Mouse (Mus musculus) CH12.LX (cell line): ENCODE measurements around the gene Cacna2d2. TPM values are rescaled to one million over a fixed set of nuclear protein-coding genes. Genes with fewer than 3 reads are reported as not detected.

Experiments
- DNase-seq: peaks from one replicate; pipeline ENCODE4 v3.0.0-alpha.2; 2013; ENCODE audit errors: extremely low read depth
- H3K27ac ChIP-seq: 2 replicates; pipeline ENCODE4 v1.5.1; 2012; ENCODE audit warnings: low read depth, mild to moderate bottlenecking, control low read depth, moderate library complexity; ENCODE audit not compliant: insufficient read depth
- H3K27me3 ChIP-seq: replicated peaks from 2 replicates; pipeline ENCODE3; 2012; ENCODE audit warnings: inconsistent platforms
- H3K36me3 ChIP-seq, 2 experiments: replicated peaks in 1 of 2; 2 replicates each; pipeline versions ENCODE3 to v1.6.1; 2012; ENCODE audit warnings: inconsistent platforms in 1 of 2, low read length in 1 of 2, mild to moderate bottlenecking in 1 of 2, mixed read lengths in 1 of 2, moderate library complexity in 1 of 2; ENCODE audit not compliant: control insufficient read depth in 1 of 2, insufficient read depth in 1 of 2
- H3K4me1 ChIP-seq, 2 experiments: 2 replicates each; pipeline ENCODE4 v1.6.1; 2012; ENCODE audit warnings: inconsistent platforms in 1 of 2, moderate library complexity in 1 of 2; ENCODE audit not compliant: insufficient read depth in 2 of 2, control insufficient read depth in 1 of 2
- H3K4me2 ChIP-seq: 2 replicates; pipeline ENCODE4 v1.6.1; 2012; ENCODE audit warnings: low read depth, mild to moderate bottlenecking, control low read depth; ENCODE audit not compliant: poor library complexity, insufficient read depth, severe bottlenecking
- H3K4me3 ChIP-seq, 3 experiments: fragments of 150-350 bp in 1 of 3; sonication (generic) in 1 of 3; replicated peaks in 1 of 3; 2 replicates each; pipeline versions ENCODE3 to v1.5.1; 2011 to 2012; ENCODE audit warnings: low read depth in 2 of 3, low read length in 2 of 3, mild to moderate bottlenecking in 2 of 3, moderate library complexity in 2 of 3, control low read depth in 1 of 3, improper control_type of control experiment in 1 of 3, inconsistent platforms in 1 of 3, mixed read lengths in 1 of 3; ENCODE audit not compliant: poor library complexity in 1 of 3
- H3K79me2 ChIP-seq: replicated peaks from 2 replicates; pipeline ENCODE4 v1.6.1; 2012; ENCODE audit warnings: mild to moderate bottlenecking, moderate library complexity; ENCODE audit not compliant: control insufficient read depth, poor library complexity, insufficient read depth, severe bottlenecking; ENCODE audit errors: extremely low read depth
- H3K9ac ChIP-seq: 2 replicates; pipeline ENCODE4 v1.6.1; 2012; ENCODE audit warnings: low read depth, mild to moderate bottlenecking, control low read depth, moderate library complexity; ENCODE audit not compliant: insufficient read depth
- H3K9me3 ChIP-seq: replicated peaks from 2 replicates; pipeline ENCODE3; 2012; ENCODE audit warnings: low read length, inconsistent platforms, mixed read lengths
- CHD1 ChIP-seq: IDR thresholded peaks from 2 replicates; pipeline ENCODE4 v1.6.1; 2012; ENCODE audit warnings: low read depth, low read length, improper control_type of control experiment, inconsistent platforms
- CTCF ChIP-seq, 2 experiments: IDR thresholded peaks in 1 of 2; conservative IDR thresholded peaks in 1 of 2; 2 replicates each; pipeline ENCODE4 v1.5.1; 2011 to 2012; ENCODE audit warnings: low read depth in 2 of 2, low read length in 2 of 2, improper control_type of control experiment in 1 of 2, inconsistent platforms in 1 of 2, mild to moderate bottlenecking in 1 of 2, moderate library complexity in 1 of 2
- ELF1 ChIP-seq: IDR thresholded peaks from 2 replicates; pipeline ENCODE4 v1.6.1; 2014; ENCODE audit warnings: low read depth, mild to moderate bottlenecking, inconsistent platforms, low read length, improper control_type of control experiment
- EP300 ChIP-seq: IDR thresholded peaks from 2 replicates; pipeline ENCODE4 v1.6.1; 2011; ENCODE audit warnings: low read length, improper control_type of control experiment
- GABPA ChIP-seq: IDR thresholded peaks from 2 replicates; pipeline ENCODE4 v1.6.1; 2012; ENCODE audit warnings: low read depth, low read length, improper control_type of control experiment, inconsistent platforms; ENCODE audit not compliant: insufficient replicate concordance
- IRF4 ChIP-seq: IDR thresholded peaks from 2 replicates; pipeline ENCODE4 v1.6.1; 2014; ENCODE audit warnings: low read depth, mild to moderate bottlenecking, inconsistent platforms, low read length, improper control_type of control experiment
- JUND ChIP-seq: conservative IDR thresholded peaks from 2 replicates; pipeline ENCODE4 v1.6.1; 2011; ENCODE audit warnings: low read depth, low read length, improper control_type of control experiment
- KAT2A ChIP-seq: IDR thresholded peaks from 2 replicates; pipeline ENCODE4 v1.6.1; 2012; ENCODE audit warnings: low read length, improper control_type of control experiment, inconsistent platforms; ENCODE audit not compliant: insufficient replicate concordance
- MAX ChIP-seq: IDR thresholded peaks from 2 replicates; pipeline ENCODE4 v1.6.1; 2011; ENCODE audit warnings: low read length, improper control_type of control experiment
- MXI1 ChIP-seq: IDR thresholded peaks from 2 replicates; pipeline ENCODE4 v1.6.1; 2011; ENCODE audit warnings: mild to moderate bottlenecking, low read depth, low read length, improper control_type of control experiment
- NRF1 ChIP-seq: IDR thresholded peaks from 2 replicates; pipeline ENCODE4 v1.6.1; 2014; ENCODE audit warnings: low read depth, mild to moderate bottlenecking, inconsistent platforms, low read length, improper control_type of control experiment, moderate library complexity
- PAX5 ChIP-seq: IDR thresholded peaks from 2 replicates; pipeline ENCODE4 v1.6.1; 2012; ENCODE audit warnings: low read length, inconsistent platforms, mixed read lengths
- POLR2A ChIP-seq: IDR thresholded peaks from 2 replicates; pipeline ENCODE4 v1.6.1; 2011; ENCODE audit warnings: low read depth, mild to moderate bottlenecking, improper control_type of control experiment, low read length
- POLR2AphosphoS2 ChIP-seq: IDR thresholded peaks from 2 replicates; pipeline ENCODE4 v1.6.1; 2011; ENCODE audit warnings: low read depth, low read length, improper control_type of control experiment
- RAD21 ChIP-seq: IDR thresholded peaks from 2 replicates; pipeline ENCODE4 v1.6.1; 2011; ENCODE audit warnings: low read depth, mild to moderate bottlenecking, low read length, improper control_type of control experiment, moderate library complexity
- RCOR1 ChIP-seq: conservative IDR thresholded peaks from 2 replicates; pipeline ENCODE4 v1.6.1; 2012; ENCODE audit warnings: low read depth, mild to moderate bottlenecking, inconsistent platforms, low read length, improper control_type of control experiment
- SIN3A ChIP-seq: IDR thresholded peaks from 2 replicates; pipeline ENCODE4 v1.6.1; 2012; ENCODE audit warnings: low read length, improper control_type of control experiment, inconsistent platforms
- TBP ChIP-seq: conservative IDR thresholded peaks from 2 replicates; pipeline ENCODE4 v1.6.1; 2011; ENCODE audit warnings: low read depth, low read length, improper control_type of control experiment
- TCF12 ChIP-seq: IDR thresholded peaks from 2 replicates; pipeline ENCODE4 v1.6.1; 2014; ENCODE audit warnings: low read depth, mild to moderate bottlenecking, inconsistent platforms, low read length, improper control_type of control experiment
- UBTF ChIP-seq: IDR thresholded peaks from 2 replicates; pipeline ENCODE4 v1.6.1; 2012; ENCODE audit warnings: low read depth, mild to moderate bottlenecking, inconsistent platforms, low read length, improper control_type of control experiment, moderate library complexity
- USF2 ChIP-seq: conservative IDR thresholded peaks from 2 replicates; pipeline ENCODE4 v1.6.1; 2011; ENCODE audit warnings: low read depth, low read length, improper control_type of control experiment
- ZC3H11A ChIP-seq: IDR thresholded peaks from 2 replicates; pipeline ENCODE4 v1.6.1; 2012; ENCODE audit warnings: low read depth, mild to moderate bottlenecking, inconsistent platforms, low read length, improper control_type of control experiment
- ZKSCAN1 ChIP-seq: IDR thresholded peaks from 2 replicates; pipeline ENCODE4 v1.6.1; 2012; ENCODE audit warnings: low read depth, inconsistent platforms, low read length, improper control_type of control experiment, borderline replicate concordance
- ZMIZ1 ChIP-seq: IDR thresholded peaks from 2 replicates; pipeline ENCODE4 v1.6.1; 2012; ENCODE audit warnings: low read depth, mild to moderate bottlenecking, inconsistent platforms, low read length, improper control_type of control experiment
- dilution Hi-C: fragments of 300-500 bp; cut with MboI; formaldehyde crosslinking; loops from 2 replicates; pipeline ENCODE4 v1.14.3; 2020; ENCODE audit warnings: low sequenced_read_pairs; ENCODE audit not compliant: extremely low pct_unique_long_range_greater_than_20kb, extremely low pct_ligation_motif_present
- in situ Hi-C: fragments of 300-500 bp; cut with MboI; formaldehyde crosslinking; loops from 3 replicates; pipeline ENCODE4 v1.14.3; 2019; ENCODE audit warnings: low sequenced_read_pairs, low pct_ligation_motif_present, low pct_unique_long_range_greater_than_20kb, mixed read lengths
- polyA plus RNA-seq: library from polyadenylated mRNA; unstranded; fragments of >175 nt; gene quantifications from 2 replicates; pipeline ENCODE4 v1.2.1, GENCODE M21; 2012; ENCODE audit warnings: low read depth; ENCODE audit not compliant: insufficient read length
- total RNA-seq, 2 experiments: library from RNA; depleted of rRNA; stranded (reverse); fragments of 300-350 nt in 1 of 2; fragments of >200 nt in 1 of 2; gene quantifications; 2 replicates each; pipeline ENCODE4 v1.2.3; 2012 to 2014

Cacna2d2 gene
- total and polyA plus RNA-seq, 3 experiments = 0.04 TPM; not detected in 2

DNA sequence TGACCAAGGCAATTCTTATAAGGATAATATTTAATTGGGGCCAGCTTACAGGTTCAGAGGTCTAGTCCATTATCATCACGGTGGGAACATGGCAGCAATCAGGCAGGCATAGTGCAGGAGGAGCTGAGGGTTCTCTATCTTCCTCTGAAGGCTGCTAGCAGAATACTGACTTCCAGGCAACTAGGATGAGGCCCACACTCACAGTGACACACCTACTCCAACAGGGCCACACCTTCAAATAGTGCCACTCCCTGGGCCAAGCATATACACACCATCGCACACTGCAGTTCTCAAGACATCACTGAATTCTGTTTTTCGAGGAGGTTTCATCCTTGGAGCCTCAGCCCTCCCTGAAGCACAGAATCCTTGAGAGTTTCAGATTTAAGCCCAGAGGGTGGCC, 96.9 kb downstream of the Cacna2d2 start:
- Histone ChIP-seq H3K27ac (no peak overlapping the region), H3K9me3 (no peaks in the 10 kb centered on the region), H3K36me3 (no peaks in the 10 kb centered on the region), H3K79me2 (no peaks in the 10 kb centered on the region), H3K4me2 (no peak overlapping the region), H3K4me1 (no peaks in the 10 kb centered on the region), H3K4me3 (no peak overlapping the region), H3K27me3 (peaks cover 95% of the 10 kb centered on the region), H3K9ac (no peak overlapping the region)
- in situ Hi-C loops = loop anchor here (25.0 kb wide), 1 partner anchor 559 kb away; no protein-coding TSS in a partner anchor
- no peak for DNase-seq
- dilution Hi-C loops = no loop called here
- TF ChIP-seq CHD1 = no peak
- no peak for TF ChIP-seq TBP
- TF ChIP-seq PAX5 = no peak
- TF ChIP-seq MAX = no peak
- TF ChIP-seq ZC3H11A = no peak
- TF ChIP-seq KAT2A = no peak
- TF ChIP-seq GABPA = no peak
- TF ChIP-seq IRF4 = no peak
- TF ChIP-seq ZKSCAN1 = no peak
- no peak for TF ChIP-seq UBTF
- no peak for TF ChIP-seq SIN3A
- no peak for TF ChIP-seq USF2
- no peak for TF ChIP-seq ELF1
- no peak for TF ChIP-seq RAD21
- TF ChIP-seq RCOR1 = no peak
- no peak for TF ChIP-seq CTCF (conservative IDR thresholded peaks at IDR 0.05 in 1 of 2, IDR thresholded peaks at IDR 0.05 in 1 of 2; ENCODE audit: low read depth in 2 of 2, low read length in 2 of 2)
- TF ChIP-seq MXI1 = no peak
- TF ChIP-seq POLR2AphosphoS2 = no peak
- TF ChIP-seq POLR2A = no peak
- TF ChIP-seq TCF12 = no peak

DNA sequence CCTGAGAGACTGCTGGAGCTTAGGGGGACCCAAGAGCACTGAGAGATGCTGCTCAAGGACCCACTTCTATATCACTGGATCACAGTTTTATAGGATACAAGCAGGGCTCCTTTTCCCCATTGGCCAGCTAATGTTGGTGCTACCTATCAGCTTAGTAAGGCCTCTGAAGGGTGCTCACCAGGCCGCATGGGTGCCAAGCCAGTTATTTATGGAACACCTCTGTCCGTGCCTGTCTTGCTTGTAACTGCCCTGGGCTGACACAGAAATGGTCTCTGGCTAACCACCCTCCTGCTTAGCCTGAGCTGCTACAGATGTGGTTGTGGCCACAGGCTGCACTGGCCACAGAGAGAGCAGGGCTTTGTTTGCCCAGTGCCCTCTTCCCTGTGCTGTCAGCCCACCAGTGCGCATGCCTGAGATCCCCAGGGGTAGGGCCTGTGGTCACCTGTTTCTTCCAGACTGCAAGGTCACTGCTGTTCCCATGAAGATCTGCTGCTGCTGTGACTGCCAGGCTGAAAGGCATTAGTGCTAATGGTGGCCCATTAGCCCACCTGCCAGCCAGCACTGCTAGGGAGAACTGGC, 101.4 kb downstream of the Cacna2d2 start:
- DNase-seq = no peak
- Histone ChIP-seq H3K27ac (no peak overlapping the region), H3K27me3 (peaks cover 96% of the 10 kb centered on the region), H3K79me2 (no peaks in the 10 kb centered on the region), H3K4me1 (no peaks in the 10 kb centered on the region), H3K4me3 (no peak overlapping the region), H3K36me3 (no peaks in the 10 kb centered on the region), H3K9ac (no peak overlapping the region), H3K9me3 (no peaks in the 10 kb centered on the region), H3K4me2 (no peak overlapping the region)
- peak; percentile 51; the same call in 1 of the 2 replicates for TF ChIP-seq NRF1
- no peak for TF ChIP-seq EP300
- TF ChIP-seq ZMIZ1 = no peak
- no peak for TF ChIP-seq USF2
- no peak for TF ChIP-seq JUND
- dilution Hi-C loops = no loop called here
- in situ Hi-C loops = no loop called here
